Mouse (Mus musculus) neural tube, embryonic 13.5 days (tissue): Measurements from ENCODE around the gene Bco2. TPM values are rescaled to one million over a fixed set of nuclear protein-coding genes. Genes with fewer than 3 reads are reported as not detected.

ENCODE experiments used
- ATAC-seq: fragments of 200-750 bp; cut with Nextera tagmentation; 2 replicates; pipeline ENCODE4 v1.8.0; 2017; ENCODE audit warnings: low read depth, mild to moderate bottlenecking, moderate TSS enrichment, moderate library complexity
- H3K27ac ChIP-seq: fragments of 300-500 bp; sonication (generic); replicated peaks from 2 replicates; pipeline ENCODE4 v1.5.1; 2015; ENCODE audit warnings: moderate library complexity, mild to moderate bottlenecking, inconsistent platforms
- H3K27me3 ChIP-seq: fragments of 300-500 bp; sonication (generic); 2 replicates; pipeline ENCODE4 v1.6.1; 2015; ENCODE audit warnings: mild to moderate bottlenecking, inconsistent platforms
- H3K36me3 ChIP-seq: fragments of 300-500 bp; sonication (generic); 2 replicates; pipeline ENCODE4 v1.6.1; 2015; ENCODE audit warnings: mild to moderate bottlenecking, inconsistent platforms
- H3K4me1 ChIP-seq: fragments of 300-500 bp; sonication (generic); replicated peaks from 2 replicates; pipeline ENCODE4 v1.6.1; 2015; ENCODE audit warnings: inconsistent platforms
- H3K4me2 ChIP-seq: fragments of 300-500 bp; sonication (generic); 2 replicates; pipeline ENCODE4 v1.6.1; 2015; ENCODE audit warnings: inconsistent platforms, mild to moderate bottlenecking, moderate library complexity
- H3K4me3 ChIP-seq: fragments of 300-500 bp; sonication (generic); 2 replicates; pipeline ENCODE4 v1.5.1; 2015; ENCODE audit warnings: mild to moderate bottlenecking, inconsistent platforms
- H3K9ac ChIP-seq: fragments of 300-500 bp; sonication (generic); 2 replicates; pipeline ENCODE4 v1.6.1; 2015; ENCODE audit warnings: moderate library complexity, mild to moderate bottlenecking, inconsistent platforms
- H3K9me3 ChIP-seq: fragments of 300-500 bp; sonication (generic); 2 replicates; pipeline ENCODE4 v1.6.1; 2016; ENCODE audit warnings: inconsistent platforms
- WGBS: fragments of 180-500 bp; shearing (Covaris S2); methylation state at CpG from one replicate; pipeline ENCODE4 v1.1.7; 2015; 5-methylcytosine and 5-hydroxymethylcytosine counted together
- polyA plus RNA-seq: library from polyadenylated mRNA; unstranded; fragments of >200 nt; fragmentation: Nextera tagmentation; extraction: Ambion mirVana; gene quantifications from 2 replicates; pipeline ENCODE4 v1.2.1, GENCODE M21; 2015

Gene Bco2
- polyA plus RNA-seq, 1 experiment from 2014 or later = 0.35 TPM

GRCm38 (mm10) chr9:50499781-50500180 is 55.2 kb downstream of the Bco2 start:
- Histone ChIP-seq H3K27ac (no peak overlapping the region), H3K4me2 (peak overlapping the region; percentile 57), H3K9ac (no peak overlapping the region), H3K9me3 (no peaks in the 10 kb centered on the region), H3K4me1 (peaks cover 21% of the 10 kb centered on the region; the same call in 1 of the 2 replicates), H3K36me3 (no peaks in the 10 kb centered on the region), H3K27me3 (no peaks in the 10 kb centered on the region), H3K4me3 (no peak overlapping the region)
- no peak for ATAC-seq
- WGBS = 91% methylated on average over 3 of the region's 3 CpGs

DNA sequence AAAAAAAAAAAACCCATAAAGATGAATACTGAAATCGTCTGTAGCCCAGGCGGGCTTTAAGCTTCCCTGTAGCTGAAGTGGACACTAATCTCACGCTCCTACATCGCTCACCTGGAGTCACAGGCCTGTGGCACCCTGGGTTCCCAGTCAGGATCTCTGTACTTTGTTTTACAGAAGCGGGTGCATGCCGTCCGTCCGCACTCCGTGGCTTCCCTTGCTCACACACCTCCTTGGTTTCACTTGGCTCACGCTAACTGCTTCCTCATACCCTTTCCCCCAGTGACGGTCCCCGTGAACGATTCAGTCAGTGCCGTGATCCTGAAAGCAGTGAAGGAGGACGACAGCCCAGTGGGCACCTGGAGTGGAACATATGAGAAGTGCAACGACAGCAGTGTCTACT is 56.2 kb downstream of the Bco2 start:
- no peak overlapping the region for H3K27ac ChIP-seq
- no peak overlapping the region for H3K4me3 ChIP-seq
- H3K9ac ChIP-seq = no peak overlapping the region
- no peaks in the 10 kb centered on the region for H3K9me3 ChIP-seq
- peaks cover 21% of the 10 kb centered on the region; the same call in 1 of the 2 replicates for H3K4me1 ChIP-seq
- H3K4me2 ChIP-seq = no peak overlapping the region
- H3K36me3 ChIP-seq = no peaks in the 10 kb centered on the region
- no peak for ATAC-seq
- no peaks in the 10 kb centered on the region for H3K27me3 ChIP-seq
- 86% methylated on average over 16 of the region's 16 CpGs for WGBS

DNA sequence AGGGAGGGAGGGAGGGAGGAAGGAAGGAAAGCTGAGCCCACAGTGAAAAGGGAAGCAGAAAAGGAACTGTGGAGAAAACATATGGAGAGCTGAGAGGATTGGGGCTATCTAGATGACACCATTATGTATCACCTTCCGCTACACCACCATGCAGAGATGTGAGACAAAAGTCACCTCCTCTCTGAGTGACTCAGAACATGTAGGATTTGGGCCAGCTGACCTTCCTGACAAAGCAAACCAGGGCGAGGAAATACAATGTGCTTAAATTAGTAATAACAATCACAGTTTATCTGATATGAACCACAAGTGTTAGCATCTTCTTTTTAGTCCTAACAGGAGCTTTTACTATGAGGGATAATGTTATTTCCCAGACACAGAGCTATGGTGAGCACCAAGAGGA is 57.4 kb downstream of the Bco2 start:
- Histone ChIP-seq H3K4me1 (peaks cover 21% of the 10 kb centered on the region; the same call in 1 of the 2 replicates), H3K27ac (no peak overlapping the region), H3K36me3 (no peaks in the 10 kb centered on the region), H3K9me3 (no peaks in the 10 kb centered on the region), H3K27me3 (no peaks in the 10 kb centered on the region), H3K4me3 (no peak overlapping the region), H3K9ac (no peak overlapping the region), H3K4me2 (no peak overlapping the region)
- ATAC-seq = no peak
- WGBS = 82% methylated on average over 2 of the region's 2 CpGs

- WGBS = 84% methylated on average over 6 of the region's 6 CpGs
These were observed 57.9 kb downstream of the Bco2 start for GRCm38 (mm10) chr9:50497076-50497475.

DNA sequence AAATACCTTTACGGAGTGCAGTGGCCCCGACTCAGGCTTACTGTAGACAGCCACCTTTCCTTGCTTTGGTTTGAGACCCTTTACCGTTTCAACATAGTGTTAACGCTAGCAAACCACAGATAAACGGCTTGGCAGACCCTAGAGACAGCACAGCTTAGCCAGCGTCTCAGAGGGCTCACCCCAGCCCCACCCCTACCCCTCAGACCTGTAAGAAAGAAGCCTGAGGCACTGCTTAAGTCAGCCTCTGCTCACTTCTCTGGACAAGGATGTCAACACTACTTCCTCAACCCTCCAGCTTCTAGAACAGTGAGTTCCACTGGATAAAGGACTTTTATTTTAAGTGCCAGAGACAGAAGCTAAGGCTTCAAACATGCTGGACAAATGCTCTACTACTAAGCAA is 58.4 kb downstream of the Bco2 start:
- H3K4me1 ChIP-seq = peaks cover 21% of the 10 kb centered on the region; the same call in 1 of the 2 replicates
- WGBS = 32% methylated on average over 6 of the region's 6 CpGs
- H3K9ac ChIP-seq = no peak overlapping the region
- no peak overlapping the region for H3K4me2 ChIP-seq
- no peaks in the 10 kb centered on the region for H3K27me3 ChIP-seq
- no peak for ATAC-seq
- no peak overlapping the region for H3K27ac ChIP-seq
- no peak overlapping the region for H3K4me3 ChIP-seq
- H3K9me3 ChIP-seq = no peaks in the 10 kb centered on the region
- H3K36me3 ChIP-seq = no peaks in the 10 kb centered on the region

More at GRCm38 (mm10) chr9:50497076-50497475, 57.9 kb downstream of the Bco2 start:
- Histone ChIP-seq H3K9ac (no peak overlapping the region), H3K9me3 (no peaks in the 10 kb centered on the region), H3K27ac (no peak overlapping the region), H3K4me1 (peaks cover 21% of the 10 kb centered on the region; the same call in 1 of the 2 replicates), H3K27me3 (no peaks in the 10 kb centered on the region), H3K4me2 (no peak overlapping the region), H3K4me3 (no peak overlapping the region), H3K36me3 (no peaks in the 10 kb centered on the region)
- ATAC-seq = no peak

- Histone ChIP-seq H3K9ac (no peak overlapping the region), H3K4me1 (peaks cover 21% of the 10 kb centered on the region; the same call in 1 of the 2 replicates), H3K4me3 (no peak overlapping the region), H3K27me3 (no peaks in the 10 kb centered on the region), H3K9me3 (no peaks in the 10 kb centered on the region), H3K36me3 (no peaks in the 10 kb centered on the region), H3K27ac (no peak overlapping the region), H3K4me2 (no peak overlapping the region)
- WGBS = 34% methylated on average over 6 of the region's 6 CpGs
- no peak for ATAC-seq
These were observed 58.9 kb downstream of the Bco2 start for GRCm38 (mm10) chr9:50496151-50496505.

DNA sequence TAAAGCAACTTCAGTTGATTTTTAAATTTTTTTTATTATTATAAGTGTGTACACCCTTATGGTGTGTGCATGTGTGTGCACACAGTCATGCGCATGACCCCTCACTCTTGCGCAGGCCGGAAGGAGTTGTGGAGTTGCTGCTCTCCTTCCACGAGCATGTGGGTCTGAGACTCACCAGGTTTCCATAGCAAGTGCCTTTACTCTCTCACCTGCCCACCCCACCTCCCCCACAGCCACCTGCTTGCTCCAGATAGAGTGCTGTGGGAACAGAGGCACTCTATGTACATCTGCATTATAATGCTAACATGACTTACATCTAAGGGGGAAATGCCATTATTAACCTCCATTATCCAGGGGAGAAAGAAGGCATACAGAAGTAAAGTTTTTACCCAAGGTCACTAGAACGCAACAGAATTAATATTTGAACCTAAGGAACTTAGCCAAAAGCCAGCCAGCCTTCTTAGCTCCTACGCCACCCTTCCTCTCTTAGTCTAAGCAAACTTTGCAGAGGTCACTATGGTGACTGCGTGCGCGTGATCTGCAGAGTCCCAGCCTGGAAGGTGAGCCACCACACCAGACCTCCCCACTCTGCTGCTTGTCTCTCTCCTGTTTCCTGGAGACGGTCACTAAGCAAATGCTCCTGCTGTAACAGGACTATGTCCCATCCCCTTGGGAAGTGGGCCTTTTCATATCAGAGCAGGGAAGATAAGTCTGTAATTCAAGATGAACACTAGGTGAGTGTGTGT is 59.4 kb downstream of the Bco2 start:
- Histone ChIP-seq H3K9me3 (no peaks in the 10 kb centered on the region), H3K36me3 (no peaks in the 10 kb centered on the region), H3K27ac (no peak overlapping the region), H3K9ac (no peak overlapping the region), H3K27me3 (no peaks in the 10 kb centered on the region), H3K4me3 (no peak overlapping the region), H3K4me2 (no peak overlapping the region), H3K4me1 (peaks cover 18% of the 10 kb centered on the region; the same call in 1 of the 2 replicates)
- WGBS = 81% methylated on average over 10 of the region's 10 CpGs
- no peak for ATAC-seq

DNA sequence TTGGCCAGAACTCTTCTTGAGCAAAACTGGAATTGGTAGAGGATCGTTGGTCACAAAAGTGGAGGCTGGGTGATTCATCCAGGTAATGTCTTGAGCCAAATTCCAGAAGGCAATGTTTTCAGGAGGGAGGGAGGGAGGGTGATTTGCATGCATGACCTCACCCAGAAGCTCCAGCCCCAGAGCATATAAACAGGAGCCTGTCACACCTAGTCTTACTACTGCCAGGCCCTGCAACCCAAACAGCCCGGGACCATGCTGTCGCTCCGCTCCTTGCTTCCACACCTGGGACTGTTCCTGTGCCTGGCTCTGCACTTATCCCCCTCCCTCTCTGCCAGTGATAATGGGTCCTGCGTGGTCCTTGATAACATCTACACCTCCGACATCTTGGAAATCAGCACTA is 60.7 kb downstream of the Bco2 start, which contains the start of gene Plet1:
Gene Plet1, plus strand, starts transcription at position 215 of the 400 bp plus-strand sequence.
- Histone ChIP-seq H3K9me3 (no peaks in the 10 kb centered on the region), H3K27ac (no peak within 1 kb of the TSS), H3K36me3 (no peaks in the 10 kb centered on the region), H3K4me1 (peaks cover 12% of the 10 kb centered on the region; the same call in 1 of the 2 replicates), H3K4me2 (no peak within 1 kb of the TSS), H3K4me3 (no peak within 1 kb of the TSS), H3K27me3 (no peaks in the 10 kb centered on the region), H3K9ac (no peak within 1 kb of the TSS)
- ATAC-seq = no peak
- 84% methylated on average over 6 of the region's 6 CpGs for WGBS

GRCm38 (mm10) chr9:50493777-50494176 is 61.2 kb downstream of the Bco2 start:
- H3K27ac ChIP-seq = no peak overlapping the region
- no peak overlapping the region for H3K4me2 ChIP-seq
- H3K9ac ChIP-seq = no peak overlapping the region
- WGBS = 79% methylated on average over 2 of the region's 2 CpGs
- no peaks in the 10 kb centered on the region for H3K9me3 ChIP-seq
- H3K4me1 ChIP-seq = peaks cover 12% of the 10 kb centered on the region; the same call in 1 of the 2 replicates
- no peaks in the 10 kb centered on the region for H3K27me3 ChIP-seq
- no peak overlapping the region for H3K4me3 ChIP-seq
- ATAC-seq = no peak
- H3K36me3 ChIP-seq = no peaks in the 10 kb centered on the region

- peaks cover 10% of the 10 kb centered on the region; the same call in 1 of the 2 replicates for H3K4me1 ChIP-seq
- H3K4me2 ChIP-seq = no peak overlapping the region
- H3K9me3 ChIP-seq = no peaks in the 10 kb centered on the region
- WGBS = 92% methylated on average over 2 of the region's 2 CpGs
- no peak overlapping the region for H3K9ac ChIP-seq
- ATAC-seq = no peak
- no peak overlapping the region for H3K4me3 ChIP-seq
- no peak overlapping the region for H3K27ac ChIP-seq
- H3K36me3 ChIP-seq = no peaks in the 10 kb centered on the region
- H3K27me3 ChIP-seq = no peaks in the 10 kb centered on the region
These were observed 63.4 kb downstream of the Bco2 start for GRCm38 (mm10) chr9:50491531-50492045.

DNA sequence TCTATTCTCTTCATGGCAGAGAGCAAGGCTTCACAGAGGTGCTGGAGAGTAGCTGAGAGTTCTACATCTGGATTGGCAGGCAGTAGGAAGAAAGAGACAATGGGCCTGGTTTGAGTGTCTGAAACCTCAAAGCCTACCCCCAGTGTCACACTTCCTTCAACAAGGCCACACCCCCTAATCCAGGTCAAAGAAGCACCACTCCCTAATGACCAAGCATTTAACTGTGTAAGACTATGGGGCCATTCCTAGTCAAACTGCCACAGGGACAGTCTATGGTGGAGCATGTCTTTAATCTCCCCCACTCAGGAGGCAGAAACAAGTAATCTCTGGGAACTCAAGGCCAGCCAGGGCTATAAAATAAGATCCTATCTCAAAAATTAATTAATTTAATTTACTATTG is 64.1 kb downstream of the Bco2 start:
- Histone ChIP-seq H3K4me1 (peaks cover 2% of the 10 kb centered on the region; the same call in 1 of the 2 replicates), H3K9ac (no peak overlapping the region), H3K4me3 (no peak overlapping the region), H3K4me2 (no peak overlapping the region), H3K27me3 (no peaks in the 10 kb centered on the region), H3K9me3 (no peaks in the 10 kb centered on the region), H3K27ac (no peak overlapping the region), H3K36me3 (no peaks in the 10 kb centered on the region)
- ATAC-seq = no peak

DNA sequence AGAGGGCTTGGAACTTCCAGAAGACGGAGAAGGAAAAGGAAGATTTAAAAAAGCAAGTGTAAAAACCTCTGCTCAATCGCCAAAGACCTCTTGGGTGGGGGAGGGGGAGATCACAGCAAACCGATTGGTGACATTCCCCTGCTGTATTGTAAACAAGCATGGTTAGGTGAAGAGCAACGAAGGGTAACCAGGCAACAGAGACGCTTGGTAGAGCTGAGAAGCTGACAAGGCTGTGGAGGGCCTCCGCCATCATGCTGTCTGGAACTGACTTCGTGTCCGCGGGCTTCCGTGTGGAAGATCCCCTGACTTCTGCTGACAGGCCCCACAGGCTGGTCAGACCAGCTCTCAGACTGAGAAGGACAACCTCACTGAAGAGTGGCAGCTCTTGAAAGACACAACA is 69.5 kb downstream of the Bco2 start:
- peak overlapping the region; percentile 40 for H3K4me2 ChIP-seq

More for the DNA sequence above, 69.5 kb downstream of the Bco2 start:
- Histone ChIP-seq H3K36me3 (no peaks in the 10 kb centered on the region), H3K9me3 (no peaks in the 10 kb centered on the region), H3K4me3 (no peak overlapping the region), H3K27me3 (no peaks in the 10 kb centered on the region), H3K9ac (no peak overlapping the region), H3K4me1 (peaks cover 6% of the 10 kb centered on the region), H3K27ac (no peak overlapping the region)
- WGBS = 8% methylated on average over 10 of the region's 10 CpGs
- no peak for ATAC-seq
